Mouse (Mus musculus) kidney, postnatal 25 days (tissue): ENCODE data around the gene Cnn2.

Source experiments
- DNase-seq, 2 experiments: peaks; one replicate each; pipeline ENCODE4 v3.0.0; 2021; ENCODE audit warnings: mixed read lengths in 2 of 2

Gene Cnn2

DNA sequence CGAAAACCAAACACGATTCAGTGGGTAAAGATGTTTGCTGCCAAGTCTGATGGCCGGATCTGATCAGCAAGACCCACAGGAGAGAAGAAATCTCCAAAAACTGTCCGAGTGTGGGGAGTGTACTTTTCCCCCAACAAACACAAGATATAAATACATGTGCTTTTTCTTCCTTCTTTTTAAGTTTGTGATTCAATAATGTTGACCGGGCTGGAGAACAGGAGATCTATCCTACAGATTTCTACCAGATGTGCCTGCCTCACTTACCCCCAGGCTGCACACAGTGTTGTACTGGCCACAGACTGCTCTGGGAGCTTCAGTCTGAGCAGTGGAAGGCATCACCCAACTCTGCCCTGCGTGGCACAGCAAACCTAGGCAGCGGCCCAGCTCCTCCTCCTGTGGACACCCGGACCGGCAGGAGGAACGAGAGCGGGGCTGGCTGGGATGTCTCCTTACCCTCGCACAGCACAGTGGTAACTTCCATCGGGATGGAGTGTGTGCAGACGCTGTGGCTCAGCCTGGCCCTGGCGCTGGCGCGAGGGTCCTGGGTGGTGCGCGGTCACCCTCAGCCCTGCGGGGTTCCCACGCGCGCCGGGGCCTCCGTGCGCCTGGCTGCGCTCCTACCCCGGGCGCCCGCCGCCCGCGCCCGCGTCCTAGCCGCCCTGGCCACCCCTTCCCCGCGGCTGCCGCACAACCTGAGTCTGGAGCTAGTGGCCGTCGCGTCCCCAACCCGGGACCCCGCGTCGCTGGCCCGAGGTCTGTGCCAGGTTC is 17.8 kb upstream of the Cnn2 start, which contains the start of gene Grin3b:
Gene Grin3b (plus strand): TSS at position 301 of the 768 bp plus-strand sequence.
- peak in 1 of 2 experiments; percentile 50 for DNase-seq

DNA sequence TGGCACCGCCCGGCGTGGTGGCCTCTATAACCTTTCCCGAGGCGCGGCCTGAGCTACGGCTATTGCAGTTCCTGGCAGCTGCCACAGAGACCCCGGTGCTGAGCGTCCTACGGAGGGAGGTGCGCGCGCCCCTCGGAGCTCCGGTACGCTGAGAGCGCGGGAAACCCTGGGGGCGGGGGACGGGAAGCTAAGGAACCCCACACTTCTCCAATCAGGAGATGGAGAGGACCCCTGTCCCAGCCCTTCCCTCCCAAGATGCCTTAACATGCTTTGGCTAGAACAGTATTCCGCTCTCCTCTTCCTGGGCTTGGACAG is 17.2 kb upstream of the Cnn2 start:
- no peak for DNase-seq

DNA sequence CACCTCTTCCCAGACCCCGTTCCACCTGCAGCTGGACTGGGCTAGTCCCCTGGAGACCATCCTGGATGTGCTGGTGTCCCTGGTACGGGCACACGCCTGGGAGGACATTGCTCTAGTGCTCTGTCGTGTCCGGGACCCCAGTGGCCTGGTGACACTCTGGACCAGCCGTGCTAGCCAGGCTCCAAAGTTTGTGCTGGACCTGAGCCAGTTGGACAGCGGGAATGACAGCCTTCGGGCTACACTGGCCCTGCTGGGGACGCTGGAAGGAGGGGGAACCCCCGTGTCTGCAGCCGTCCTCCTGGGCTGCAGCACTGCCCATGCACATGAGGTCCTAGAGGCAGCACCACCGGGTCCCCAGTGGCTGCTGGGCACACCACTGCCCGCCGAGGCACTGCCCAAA is 15.6 kb upstream of the Cnn2 start:
- peak; percentile 75 to 80 for DNase-seq

DNA sequence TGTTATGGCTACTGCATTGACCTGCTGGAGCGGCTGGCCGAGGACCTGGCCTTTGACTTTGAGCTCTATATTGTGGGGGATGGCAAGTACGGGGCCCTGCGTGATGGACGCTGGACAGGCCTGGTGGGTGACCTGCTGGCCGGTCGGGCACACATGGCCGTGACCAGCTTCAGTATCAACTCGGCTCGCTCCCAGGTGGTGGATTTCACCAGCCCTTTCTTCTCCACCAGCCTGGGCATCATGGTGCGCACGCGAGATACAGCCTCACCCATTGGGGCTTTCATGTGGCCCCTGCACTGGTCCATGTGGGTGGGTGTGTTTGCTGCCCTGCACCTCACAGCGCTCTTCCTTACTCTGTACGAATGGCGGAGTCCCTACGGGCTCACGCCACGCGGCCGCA is 14.3 kb upstream of the Cnn2 start:
- DNase-seq, result no peak

DNA sequence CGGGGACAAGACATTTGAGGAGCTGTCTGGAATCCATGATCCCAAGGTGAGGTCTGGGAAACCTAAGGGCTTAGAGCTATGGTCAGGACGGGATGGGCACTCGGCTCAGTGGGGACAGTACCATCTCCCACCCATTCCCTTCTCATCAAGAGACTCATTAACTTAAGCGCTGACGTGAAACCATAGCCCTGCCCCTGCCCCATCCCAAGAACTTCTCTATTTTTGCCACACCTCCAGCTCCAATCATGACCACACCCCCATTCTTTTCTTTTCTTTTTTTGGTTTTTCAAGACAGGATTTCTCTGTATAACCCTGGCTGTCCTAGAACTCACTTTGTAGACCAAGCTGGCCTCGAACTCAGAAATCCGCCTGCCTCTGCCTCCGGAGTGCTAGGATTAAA is 13.7 kb upstream of the Cnn2 start:
- no peak for DNase-seq

DNA sequence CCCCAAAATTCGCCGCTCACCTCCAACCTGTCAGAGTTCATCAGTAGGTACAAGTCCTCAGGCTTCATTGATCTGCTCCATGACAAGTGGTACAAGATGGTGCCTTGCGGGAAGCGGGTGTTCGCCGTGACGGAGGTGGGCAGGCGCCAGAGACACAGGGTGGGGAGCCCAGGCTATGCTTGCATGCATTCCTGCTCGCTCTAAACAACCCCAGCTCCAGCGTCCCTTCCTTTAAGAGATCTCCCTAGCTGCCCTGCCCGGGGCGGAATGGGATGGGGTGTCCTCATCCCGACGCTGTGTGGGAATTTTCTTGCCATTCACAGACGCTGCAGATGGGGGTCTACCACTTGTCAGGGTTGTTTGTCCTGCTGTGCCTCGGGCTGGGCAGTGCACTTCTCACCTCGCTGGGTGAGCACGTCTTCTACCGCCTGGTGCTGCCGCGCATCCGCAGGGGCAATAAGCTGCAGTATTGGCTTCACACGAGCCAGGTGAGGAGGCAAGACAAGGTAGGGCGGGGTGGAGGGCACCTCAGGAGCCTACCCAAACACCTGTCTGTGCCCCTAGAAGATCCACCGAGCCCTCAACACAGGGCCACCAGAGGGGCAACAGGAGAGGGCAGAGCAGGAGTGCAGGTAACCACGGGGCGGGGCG is 12.2 kb upstream of the Cnn2 start:
- no peak for DNase-seq

DNA sequence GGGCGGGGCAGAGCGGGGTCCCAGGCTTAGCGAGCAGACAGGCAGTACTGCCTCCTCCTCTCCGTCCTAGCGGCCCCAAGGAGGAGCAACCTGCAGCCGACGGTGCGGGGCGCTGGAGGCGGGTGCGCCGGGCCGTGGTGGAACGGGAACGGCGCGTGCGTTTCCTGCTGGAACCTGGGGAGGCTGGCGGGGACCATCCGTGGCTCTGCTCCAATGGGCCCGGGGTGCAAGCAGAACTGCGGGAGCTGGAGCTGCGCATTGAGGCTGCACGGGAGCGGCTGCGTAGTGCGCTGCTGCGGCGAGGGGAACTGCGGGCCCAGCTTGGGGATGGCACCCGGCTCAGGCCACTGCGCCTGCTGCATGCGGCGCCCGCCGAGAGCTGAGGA is 11.7 kb upstream of the Cnn2 start:
- no peak for DNase-seq

DNA sequence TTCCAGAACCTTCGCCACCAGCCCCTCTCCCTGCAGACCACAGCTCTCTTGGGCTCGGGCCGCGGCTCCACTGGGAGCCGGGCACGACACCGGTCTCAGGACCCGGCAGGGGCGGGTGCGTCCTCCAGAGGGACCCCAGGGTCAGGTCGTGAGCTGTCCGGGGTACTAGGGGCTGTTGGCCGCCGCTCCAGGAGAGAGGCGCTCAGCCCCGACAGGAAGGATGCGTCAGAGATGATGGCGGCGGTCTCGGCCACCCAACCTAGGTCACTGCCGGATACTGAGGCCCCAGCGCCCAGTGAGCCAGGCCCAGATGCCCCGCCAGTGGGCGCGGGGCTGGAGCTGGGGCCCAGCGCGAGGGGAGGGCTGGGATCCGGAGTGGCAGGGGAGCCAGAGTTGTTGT is 11.1 kb upstream of the Cnn2 start:
- no peak for DNase-seq

DNA sequence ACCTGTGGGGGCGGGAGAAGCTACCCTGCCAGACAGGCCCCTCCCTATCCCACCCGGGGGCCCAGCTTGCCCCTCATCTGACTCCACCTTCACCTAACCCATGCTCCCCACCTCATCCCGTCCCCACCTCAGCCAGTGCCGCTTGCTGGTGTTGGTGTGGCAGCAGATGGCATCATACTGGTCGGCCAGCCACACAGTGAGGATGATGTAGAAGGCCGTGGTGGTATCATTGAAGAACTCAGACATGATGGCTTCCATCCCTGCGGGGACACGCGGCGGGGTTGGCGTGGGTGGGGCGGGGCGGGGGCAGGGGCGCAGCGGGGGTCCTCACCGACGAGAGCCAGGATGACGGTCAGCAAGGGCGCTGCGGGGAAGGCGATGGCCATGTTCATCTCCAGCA is 10.3 kb upstream of the Cnn2 start:
- no peak for DNase-seq

DNA sequence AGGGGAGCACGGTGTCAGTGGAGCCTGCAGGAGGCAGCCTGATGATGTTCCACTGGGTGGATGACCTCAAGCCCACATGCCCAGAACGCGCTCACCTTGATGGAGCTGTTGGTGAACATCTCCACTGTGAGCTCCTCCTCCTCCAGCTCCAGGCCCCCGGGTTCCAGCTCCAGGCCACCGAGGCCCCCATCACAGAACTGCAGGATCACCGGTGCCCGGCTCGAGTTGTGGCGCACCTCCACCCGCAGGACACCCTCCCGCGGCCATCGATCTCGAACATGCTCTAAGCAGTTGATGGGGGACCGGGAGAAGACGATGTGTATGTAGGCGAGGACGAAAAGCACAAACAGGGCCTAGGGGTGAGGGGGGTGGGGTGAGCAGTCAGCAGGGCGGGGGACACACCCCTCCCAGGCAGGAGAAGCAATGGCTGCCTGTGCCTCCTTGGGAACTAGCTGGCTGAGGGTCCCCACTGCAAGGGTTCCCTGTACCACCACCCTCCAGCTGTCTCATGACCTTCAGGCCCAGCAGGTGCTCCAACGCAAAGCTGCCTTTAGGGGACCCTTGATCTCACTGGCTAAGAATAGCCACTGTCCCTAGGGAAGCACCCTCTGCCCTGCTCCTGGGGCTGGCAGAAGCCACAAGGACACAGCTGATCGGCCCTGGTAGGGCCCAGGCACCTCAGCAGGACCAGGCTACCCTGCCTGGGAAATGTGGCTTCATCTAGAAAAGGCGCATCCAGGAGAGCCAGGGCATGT is 8.8 kb upstream of the Cnn2 start:
- no peak for DNase-seq

DNA sequence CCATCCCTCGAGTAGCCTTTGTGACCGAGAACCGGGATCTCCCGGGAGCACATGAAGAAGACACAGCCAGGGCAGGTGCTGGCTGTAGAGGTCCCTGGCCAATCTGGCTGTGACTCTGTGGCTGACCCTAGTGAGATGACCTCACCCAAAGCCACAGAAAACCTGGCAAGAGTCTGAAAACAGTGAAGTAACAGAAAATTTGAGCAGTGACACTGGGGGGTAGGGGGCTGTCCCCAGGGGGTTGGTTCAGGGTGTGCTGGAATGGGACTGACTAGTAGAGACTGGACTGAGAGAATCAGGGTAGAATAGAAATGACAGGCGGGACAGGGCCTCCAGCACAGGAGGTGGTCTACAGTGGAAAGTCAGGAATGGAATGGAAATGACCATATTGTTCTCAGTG is 5.2 kb upstream of the Cnn2 start:
- DNase-seq, result no peak

DNA sequence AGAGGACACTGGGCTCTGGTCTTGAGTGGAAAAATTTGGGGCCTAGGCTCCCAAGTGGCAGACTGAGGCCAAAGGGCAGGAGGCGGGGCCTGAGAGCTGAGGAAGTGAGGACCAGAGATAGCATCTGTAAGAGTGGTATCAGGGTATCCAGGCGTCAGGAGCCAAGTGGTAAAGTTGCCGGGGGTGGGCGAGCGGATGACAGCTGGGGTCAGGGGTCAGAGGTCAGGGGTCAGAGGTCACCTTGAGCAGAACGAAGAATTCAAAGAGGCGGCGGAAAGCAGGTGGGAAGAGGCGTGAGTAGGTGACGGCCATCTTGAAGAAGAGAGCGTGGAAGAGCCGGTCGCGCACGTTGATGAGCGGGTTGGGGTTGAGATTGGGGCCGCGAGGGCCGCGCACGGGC is 4.7 kb upstream of the Cnn2 start:
- DNase-seq, result peak; percentile 87 to 92

DNA sequence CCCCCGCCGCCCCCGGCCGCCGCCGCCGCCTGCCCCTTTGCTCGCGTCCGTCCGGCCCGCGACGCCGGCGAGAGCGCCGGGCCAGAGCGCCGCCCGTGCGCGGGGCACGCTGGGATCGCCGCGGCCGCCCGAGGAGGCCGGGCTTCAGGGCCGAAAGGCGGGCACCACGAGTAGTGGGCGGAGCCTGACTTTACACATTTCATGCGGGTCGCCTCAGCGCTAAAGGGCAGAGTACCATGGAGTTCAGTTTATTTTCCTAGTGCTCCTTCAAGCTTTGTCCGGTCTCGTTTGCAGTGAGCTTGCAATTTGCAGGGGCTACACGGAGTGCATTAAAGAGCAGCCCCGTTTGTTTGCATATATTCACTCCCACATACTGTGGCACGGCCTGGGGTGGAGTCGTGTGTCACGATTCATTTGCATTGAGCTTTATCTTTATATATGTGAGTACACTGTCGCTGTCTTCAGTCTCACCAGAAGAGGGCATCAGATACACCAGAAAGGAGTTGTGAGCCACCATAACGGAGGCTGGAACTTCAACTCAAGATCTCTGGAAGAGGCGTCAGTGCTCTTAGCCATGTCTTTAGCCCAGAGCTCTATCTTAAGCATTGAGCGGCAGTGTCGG is 4.1 kb upstream of the Cnn2 start, which contains the start of gene Tmem259:
Gene Tmem259 (minus strand): TSS at position 136 of the 622 bp plus-strand sequence.
- peak; percentile 92 to 94 for DNase-seq

DNA sequence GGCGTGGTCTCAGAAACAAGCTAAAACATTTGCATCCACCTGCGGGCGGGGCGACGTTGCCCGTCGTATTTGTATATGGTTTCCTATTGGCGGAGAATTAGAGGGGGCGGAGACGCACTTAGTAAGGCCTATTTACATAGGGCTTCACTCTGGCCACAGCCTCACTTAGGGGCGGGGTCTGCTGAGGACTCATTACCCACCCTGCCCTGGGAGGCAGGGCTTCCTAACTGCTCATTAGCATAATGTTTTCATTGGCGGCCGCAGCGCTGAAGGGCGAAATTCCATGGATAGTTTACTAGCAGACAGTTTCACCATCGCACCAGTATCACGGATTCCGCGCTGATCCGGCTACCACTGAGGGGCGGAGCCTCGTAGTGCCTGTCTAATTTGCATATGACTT is 3.5 kb upstream of the Cnn2 start:
- DNase-seq, result peak; percentile 99

DNA sequence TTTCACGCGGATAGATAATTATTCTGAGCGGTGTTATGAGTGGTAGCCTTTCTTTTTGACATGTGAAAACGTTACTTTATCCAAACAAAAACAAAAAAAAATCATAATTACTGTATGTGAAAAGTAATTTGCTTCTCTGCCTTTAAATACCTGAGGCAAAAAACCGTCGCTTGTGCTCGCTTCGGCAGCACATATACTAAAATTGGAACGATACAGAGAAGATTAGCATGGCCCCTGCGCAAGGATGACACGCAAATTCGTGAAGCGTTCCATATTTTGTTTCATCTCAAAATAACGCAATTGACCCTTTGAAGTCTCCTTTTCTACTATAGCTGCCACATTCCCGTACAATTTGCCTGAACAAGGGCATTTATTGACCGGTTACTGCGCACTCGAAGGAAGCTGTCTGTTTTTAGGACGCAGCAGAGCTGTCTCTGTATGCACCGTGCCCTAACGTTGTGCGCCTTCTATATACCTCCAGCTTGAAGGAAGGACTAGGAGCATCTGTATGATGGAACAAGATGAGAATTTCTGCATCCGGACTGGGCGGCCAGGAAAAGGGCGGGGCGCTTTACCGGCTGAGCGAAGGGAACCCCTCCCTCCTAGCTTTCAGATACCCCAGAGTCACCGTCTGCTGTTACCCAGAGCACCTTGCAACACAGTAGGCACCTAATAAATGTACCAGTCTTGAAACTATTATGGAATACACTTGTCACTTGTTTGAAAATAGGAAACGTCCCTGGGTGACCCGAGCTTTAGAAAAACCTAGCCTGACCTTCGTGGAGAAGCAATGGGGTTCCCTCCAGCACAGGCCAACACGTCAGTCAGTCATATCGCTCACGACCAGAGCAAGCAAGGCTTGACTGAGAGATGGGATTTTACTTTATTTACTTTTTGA is 2.8 kb upstream of the Cnn2 start:
- DNase-seq, result peak; percentile 61 to 76

DNA sequence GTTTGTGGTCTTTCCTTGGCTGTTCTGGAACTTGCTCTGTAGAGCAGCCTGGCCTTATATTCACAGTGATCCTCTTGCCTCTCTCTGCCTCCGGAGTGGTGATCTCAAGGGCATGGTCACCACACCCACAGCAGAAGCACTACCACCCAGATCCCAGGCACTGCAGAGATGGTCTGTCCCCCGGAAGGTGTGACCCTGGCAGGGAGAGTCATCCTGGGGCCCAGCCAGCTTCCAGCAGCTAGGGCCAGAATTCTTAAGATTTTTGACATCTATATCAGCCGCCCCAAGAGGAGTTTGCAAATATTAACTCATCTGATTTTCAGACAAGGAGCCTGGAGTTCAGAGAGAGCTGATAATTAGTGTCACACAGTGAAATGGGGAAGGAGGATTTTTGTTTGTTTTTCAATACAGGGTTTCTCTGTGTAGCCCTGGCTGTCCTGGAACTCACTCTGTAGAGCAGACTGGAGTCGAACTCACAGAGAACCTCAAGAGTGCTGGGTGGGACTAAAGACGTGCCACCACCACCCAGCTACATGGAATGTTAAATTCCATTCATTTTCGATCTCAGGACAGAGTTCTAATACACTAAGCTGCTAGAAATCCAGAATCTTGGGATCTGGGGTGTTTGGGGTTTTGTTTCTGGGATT is 2.0 kb upstream of the Cnn2 start:
- DNase-seq, result no peak

DNA sequence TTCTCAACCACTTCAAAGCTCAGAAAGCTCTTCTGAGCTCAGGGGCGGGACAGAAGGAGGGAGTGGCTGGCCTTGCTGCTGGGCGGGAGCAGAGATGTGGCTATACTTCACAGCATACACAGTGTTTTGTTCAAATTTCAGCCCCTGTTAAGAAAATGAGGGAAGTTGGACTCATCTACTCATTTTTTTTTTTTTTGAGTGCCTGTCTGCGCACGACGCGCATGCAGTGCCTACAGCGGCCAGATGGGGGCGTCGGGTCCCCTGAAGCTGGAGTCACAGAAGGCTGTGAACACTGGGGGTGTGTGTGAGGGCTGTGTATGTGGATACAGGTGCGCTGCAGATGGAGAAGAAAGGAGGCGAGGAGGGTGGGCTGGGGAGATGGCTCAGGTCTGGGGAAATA is 1.4 kb upstream of the Cnn2 start:
- peak; percentile 88 to 91 for DNase-seq

DNA sequence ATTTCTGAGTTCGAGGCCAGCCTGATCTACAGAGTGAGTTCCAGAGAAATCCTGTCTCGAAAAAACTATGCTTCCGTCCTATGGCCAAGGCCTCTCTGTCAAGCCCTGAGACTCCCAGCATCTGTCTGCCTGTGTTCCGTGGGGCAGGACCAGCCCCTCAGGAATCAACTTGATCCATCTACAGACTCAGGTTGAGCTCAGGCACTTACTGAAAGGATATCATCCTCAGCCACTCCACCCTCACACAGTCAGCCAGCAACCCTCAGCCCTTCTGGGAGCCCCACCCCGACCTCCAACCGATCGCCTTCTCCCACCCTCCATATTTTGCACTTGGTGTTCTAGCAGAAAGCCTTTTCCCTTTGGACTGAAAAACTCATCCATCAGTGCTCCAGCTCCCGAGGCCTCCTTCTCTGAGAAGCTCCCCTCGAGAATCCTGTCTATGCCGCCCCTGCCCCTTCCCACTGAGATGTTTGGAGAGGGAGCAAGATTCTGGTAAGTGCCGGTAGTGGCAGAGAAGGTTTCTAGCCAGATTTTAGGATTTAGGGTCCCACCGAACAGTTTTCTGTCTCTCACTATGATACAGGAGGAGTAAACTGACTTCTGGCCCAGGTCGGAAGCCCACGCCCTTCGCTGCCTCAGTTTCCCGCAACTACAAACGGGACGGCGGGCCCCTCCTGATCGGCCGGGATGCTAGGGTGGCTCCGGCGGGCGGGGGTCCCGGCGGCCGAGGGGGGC is 446 bp upstream of the Cnn2 start:
- no peak for DNase-seq

DNA sequence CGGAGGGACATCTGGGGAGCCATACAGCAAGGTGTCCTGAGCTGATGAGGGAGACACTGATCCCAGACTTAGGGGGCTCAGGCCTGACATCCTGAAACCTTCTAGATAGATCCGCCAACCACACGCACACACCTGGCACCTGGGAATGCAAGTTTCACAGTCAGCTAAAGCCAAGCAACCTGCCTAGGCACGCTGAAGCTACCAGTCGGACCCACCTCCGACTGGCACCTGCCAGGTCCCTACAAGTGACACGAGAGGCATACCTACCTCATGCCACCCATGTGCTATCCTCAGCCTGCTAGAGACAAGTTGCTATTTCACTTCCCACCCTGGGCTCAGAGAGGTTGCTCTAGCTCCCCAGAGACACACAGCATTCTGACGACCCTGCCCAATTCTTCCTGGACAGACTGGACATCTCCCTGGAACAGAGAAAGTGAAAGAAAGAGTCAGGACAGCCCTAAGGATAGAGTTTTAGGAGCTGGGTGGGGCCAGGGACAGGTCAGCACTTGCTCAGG is 945 bp downstream of the Cnn2 start:
- no peak for DNase-seq

DNA sequence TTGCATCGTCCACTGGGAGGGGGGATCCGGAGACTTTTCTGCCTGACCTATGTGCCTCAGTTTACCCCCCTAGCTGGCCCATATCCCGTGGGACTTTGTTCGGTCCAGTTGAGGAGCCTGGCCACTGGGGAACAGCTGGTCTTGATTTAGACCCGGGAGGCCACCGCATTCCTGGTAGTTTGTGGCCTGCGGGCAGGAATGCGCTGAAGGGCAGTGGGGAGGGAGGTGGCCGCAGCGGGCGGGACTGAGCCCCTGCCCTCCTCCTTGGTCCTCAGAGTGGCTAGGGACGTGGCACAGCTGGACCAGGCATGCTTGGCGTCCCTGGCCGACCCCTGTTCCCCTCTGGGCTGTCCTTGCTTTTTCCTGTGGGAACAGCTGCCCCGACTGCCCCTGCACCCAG is 1.5 kb downstream of the Cnn2 start:
- DNase-seq, result peak; percentile 41 to 61

DNA sequence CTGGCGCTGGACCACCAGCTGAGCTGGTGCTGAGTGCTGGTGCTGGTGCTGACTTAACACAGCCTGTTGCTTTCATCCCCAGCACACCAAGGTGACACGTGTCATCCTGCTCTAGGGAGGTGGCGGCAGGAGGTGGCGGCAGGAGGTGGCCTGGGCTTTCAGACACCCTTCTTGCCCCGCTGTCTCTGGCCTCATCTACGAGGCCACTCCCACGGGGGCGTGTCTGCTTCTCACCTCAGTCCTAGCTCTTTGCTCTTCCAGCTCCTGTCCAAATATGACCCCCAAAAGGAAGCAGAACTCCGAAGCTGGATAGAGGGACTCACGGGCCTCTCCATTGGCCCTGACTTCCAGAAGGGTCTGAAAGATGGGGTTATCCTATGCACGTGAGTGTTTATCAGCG is 2.7 kb downstream of the Cnn2 start:
- DNase-seq, result no peak
